Mouse (Mus musculus): Measurements from ENCODE around the gene Sdf2. TPM values are rescaled to one million over a fixed set of nuclear protein-coding genes. Genes with fewer than 3 reads are reported as not detected.

The Sdf2 gene
- polyA plus RNA-seq, 1 experiment, result 132 TPM

DNA sequence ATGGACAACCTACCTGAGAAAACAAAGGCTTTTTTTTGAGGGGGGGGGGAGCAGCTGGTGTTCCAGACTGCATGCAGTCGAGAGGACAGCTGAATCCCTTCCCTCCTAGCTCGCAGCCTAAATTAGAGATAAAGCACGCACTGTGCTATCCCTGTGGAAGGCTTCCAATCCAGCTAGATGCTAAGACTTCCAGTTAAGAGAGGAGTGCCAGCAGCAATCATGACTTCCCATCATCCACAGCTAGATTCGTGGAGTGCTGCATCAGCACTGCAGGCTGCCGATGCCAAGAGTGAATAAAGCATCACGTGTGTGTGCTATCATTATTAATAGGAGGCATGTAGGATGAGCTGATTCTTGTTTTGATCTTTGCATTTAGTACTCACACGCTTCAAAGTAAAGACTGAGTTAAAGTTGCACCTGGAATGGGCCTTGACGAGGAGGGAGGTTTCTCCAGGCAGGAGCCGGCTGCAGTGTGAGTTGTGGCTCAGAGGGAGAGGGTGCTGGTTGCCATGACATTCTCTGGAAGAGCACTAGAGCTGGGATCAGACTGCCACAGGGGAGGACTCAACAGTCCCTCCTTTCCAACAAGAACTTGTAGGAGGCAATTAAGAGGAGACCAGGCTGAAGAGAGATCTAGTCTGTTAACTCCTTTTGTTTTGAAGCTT is 5.2 kb upstream of the Sdf2 start:
- TF ChIP-seq CTCF (IDR thresholded peaks at IDR 0.05; ENCODE audit: borderline replicate concordance, control insufficient read depth, extremely low read depth, insufficient read depth, low read length, poor library complexity), result no peak
- TF ChIP-seq POLR2A (IDR thresholded peaks at IDR 0.05; ENCODE audit: control insufficient read depth, extremely low read depth, insufficient read depth, low read length, poor library complexity), result no peak
- no peaks in the 10 kb centered on the region for H3K27me3 ChIP-seq (ENCODE audit: control insufficient read depth, insufficient read depth, low read length)
- WGBS, result 93% methylated on average over 9 of the region's 9 CpGs
- H3K36me3 ChIP-seq (ENCODE audit: control insufficient read depth, insufficient read depth, low read length), result peaks cover 18% of the 10 kb centered on the region
- no peak overlapping the region for H3K4me3 ChIP-seq (ENCODE audit: control insufficient read depth, insufficient read depth, low read length)
- H3K27ac ChIP-seq (ENCODE audit: control insufficient read depth, insufficient read depth, low read length), result no peak overlapping the region
- peaks cover 2% of the 10 kb centered on the region; the same call in 1 of the 2 replicates for H3K4me1 ChIP-seq (replicated peaks; ENCODE audit: control insufficient read depth, insufficient read depth, low read length)
- no peak for DNase-seq

- WGBS, result under 1% methylated on average over 19 of the region's 19 CpGs
- DNase-seq, result no peak
- Histone ChIP-seq H3K27ac (ENCODE audit: control insufficient read depth, insufficient read depth, low read length) (peak overlapping the region; percentile 10; the same call in 1 of the 2 replicates), H3K36me3 (ENCODE audit: control insufficient read depth, insufficient read depth, low read length) (peaks cover 8% of the 10 kb centered on the region), H3K4me3 (ENCODE audit: control insufficient read depth, insufficient read depth, low read length) (peak overlapping the region; percentile 96), H3K27me3 (ENCODE audit: control insufficient read depth, insufficient read depth, low read length) (no peaks in the 10 kb centered on the region), H3K4me1 (replicated peaks; ENCODE audit: control insufficient read depth, insufficient read depth, low read length) (peaks cover 2% of the 10 kb centered on the region; the same call in 1 of the 2 replicates)
- TF ChIP-seq POLR2A (IDR thresholded peaks at IDR 0.05; ENCODE audit: control insufficient read depth, extremely low read depth, insufficient read depth, low read length, poor library complexity), result no peak
- TF ChIP-seq CTCF (IDR thresholded peaks at IDR 0.05; ENCODE audit: borderline replicate concordance, control insufficient read depth, extremely low read depth, insufficient read depth, low read length, poor library complexity), result peak; percentile 45; the same call in 1 of the 2 replicates
Observed at GRCm38 (mm10) chr11:78245261-78245626, 302 bp upstream of the Sdf2 start.

GRCm38 (mm10) chr11:78246318-78247011 is 919 bp downstream of the Sdf2 start:
- H3K27me3 ChIP-seq (ENCODE audit: control insufficient read depth, insufficient read depth, low read length), result no peaks in the 10 kb centered on the region
- no peak overlapping the region for H3K27ac ChIP-seq (ENCODE audit: control insufficient read depth, insufficient read depth, low read length)
- peaks cover 2% of the 10 kb centered on the region; the same call in 1 of the 2 replicates for H3K4me1 ChIP-seq (replicated peaks; ENCODE audit: control insufficient read depth, insufficient read depth, low read length)
- H3K36me3 ChIP-seq (ENCODE audit: control insufficient read depth, insufficient read depth, low read length), result peaks cover 7% of the 10 kb centered on the region; the same call in 1 of the 2 replicates
- WGBS, result 48% methylated on average over 7 of the region's 7 CpGs
- no peak for TF ChIP-seq POLR2A (IDR thresholded peaks at IDR 0.05; ENCODE audit: control insufficient read depth, extremely low read depth, insufficient read depth, low read length, poor library complexity)
- TF ChIP-seq CTCF (IDR thresholded peaks at IDR 0.05; ENCODE audit: borderline replicate concordance, control insufficient read depth, extremely low read depth, insufficient read depth, low read length, poor library complexity), result no peak
- DNase-seq, result no peak
- peak overlapping the region; percentile 96 for H3K4me3 ChIP-seq (ENCODE audit: control insufficient read depth, insufficient read depth, low read length)

GRCm38 (mm10) chr11:78247012-78247348 is 1.4 kb downstream of the Sdf2 start:
- no peak for DNase-seq
- TF ChIP-seq CTCF (IDR thresholded peaks at IDR 0.05; ENCODE audit: borderline replicate concordance, control insufficient read depth, extremely low read depth, insufficient read depth, low read length, poor library complexity) (no peak), POLR2A (IDR thresholded peaks at IDR 0.05; ENCODE audit: control insufficient read depth, extremely low read depth, insufficient read depth, low read length, poor library complexity) (no peak)
- peaks cover 9% of the 10 kb centered on the region for H3K36me3 ChIP-seq (ENCODE audit: control insufficient read depth, insufficient read depth, low read length)
- no peak overlapping the region for H3K27ac ChIP-seq (ENCODE audit: control insufficient read depth, insufficient read depth, low read length)
- no peaks in the 10 kb centered on the region for H3K27me3 ChIP-seq (ENCODE audit: control insufficient read depth, insufficient read depth, low read length)
- WGBS, result 51% methylated on average over 3 of the region's 3 CpGs
- peaks cover 2% of the 10 kb centered on the region; the same call in 1 of the 2 replicates for H3K4me1 ChIP-seq (replicated peaks; ENCODE audit: control insufficient read depth, insufficient read depth, low read length)
- no peak overlapping the region for H3K4me3 ChIP-seq (ENCODE audit: control insufficient read depth, insufficient read depth, low read length)

DNA sequence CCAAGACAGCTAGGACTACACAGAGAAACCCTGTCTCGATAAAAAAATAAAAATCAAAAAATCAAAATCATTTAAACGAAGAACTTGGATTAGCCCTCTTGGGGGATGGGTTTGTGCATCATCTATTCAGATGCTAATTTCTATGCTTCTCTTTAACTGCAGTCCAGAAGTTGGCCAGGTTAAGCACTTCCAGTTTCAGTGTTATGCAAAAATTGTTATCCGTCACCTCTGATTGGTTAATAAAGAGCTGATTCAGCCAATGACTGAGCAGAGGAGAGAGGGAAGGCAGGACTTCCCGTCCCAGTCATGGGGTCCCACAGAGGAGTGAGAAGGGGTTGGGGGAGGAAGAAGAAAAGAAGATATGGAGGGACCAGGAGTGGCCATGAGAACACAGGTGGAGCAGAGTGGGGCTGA is 2.2 kb downstream of the Sdf2 start:
- Histone ChIP-seq H3K4me3 (ENCODE audit: control insufficient read depth, insufficient read depth, low read length) (no peak overlapping the region), H3K36me3 (ENCODE audit: control insufficient read depth, insufficient read depth, low read length) (peaks cover 14% of the 10 kb centered on the region), H3K27me3 (ENCODE audit: control insufficient read depth, insufficient read depth, low read length) (no peaks in the 10 kb centered on the region), H3K4me1 (replicated peaks; ENCODE audit: control insufficient read depth, insufficient read depth, low read length) (peaks cover 2% of the 10 kb centered on the region; the same call in 1 of the 2 replicates), H3K27ac (ENCODE audit: control insufficient read depth, insufficient read depth, low read length) (no peak overlapping the region)
- no peak for TF ChIP-seq POLR2A (IDR thresholded peaks at IDR 0.05; ENCODE audit: control insufficient read depth, extremely low read depth, insufficient read depth, low read length, poor library complexity)
- no peak for TF ChIP-seq CTCF (IDR thresholded peaks at IDR 0.05; ENCODE audit: borderline replicate concordance, control insufficient read depth, extremely low read depth, insufficient read depth, low read length, poor library complexity)
- 83% methylated on average over 4 of the region's 4 CpGs for WGBS
- no peak for DNase-seq

- Histone ChIP-seq H3K4me1 (replicated peaks; ENCODE audit: control insufficient read depth, insufficient read depth, low read length) (no peaks in the 10 kb centered on the region), H3K36me3 (ENCODE audit: control insufficient read depth, insufficient read depth, low read length) (peaks cover 24% of the 10 kb centered on the region), H3K27ac (ENCODE audit: control insufficient read depth, insufficient read depth, low read length) (no peak overlapping the region), H3K27me3 (ENCODE audit: control insufficient read depth, insufficient read depth, low read length) (no peaks in the 10 kb centered on the region), H3K4me3 (ENCODE audit: control insufficient read depth, insufficient read depth, low read length) (no peak overlapping the region)
- WGBS, result 100% methylated on average over 1 of the region's 1 CpGs
- TF ChIP-seq POLR2A (IDR thresholded peaks at IDR 0.05; ENCODE audit: control insufficient read depth, extremely low read depth, insufficient read depth, low read length, poor library complexity), result no peak
- DNase-seq, result no peak
Observed at GRCm38 (mm10) chr11:78256618-78257017, 11.1 kb downstream of the Sdf2 start.

All from thymus, adult 2 months (tissue).